12 mouse cellular contexts compared by ENCODE assay signal in genomic region chr10:80020603-80021319, GRCm38 (mm10). TPM values are rescaled to one million over a fixed set of nuclear protein-coding genes. Genes with fewer than 3 reads are reported as not detected.
A peak's percentile ranks its signal among the peaks of the same experiment; 100 is the strongest.
DNase-seq lines count a peak whose midpoint lies in the region; ATAC-seq and TF ChIP-seq lines count a peak whose summit lies in the region.
"Had no signal": no experiment of that assay in that cellular context is flagged by ENCODE, and none has a peak within 500 bp of the region (broad histone marks: within the 10 kb centered on the region; RNA-seq: fewer than 3 reads in every experiment).

No protein-coding gene starts in this region.

- peak; percentile 40 for TF ChIP-seq CTCF in lung, postnatal 0 days (IDR thresholded peaks at IDR 0.05)

- peak overlapping the region; percentile 64 for H3K4me2 ChIP-seq in heart, embryonic 13.5 days
- no peak overlapping the region for H3K4me2 ChIP-seq in lung, postnatal 0 days (replicated peaks; ENCODE audit: low read depth, low read length)
- H3K4me2 ChIP-seq in embryonic facial prominence, embryonic 12.5 days (replicated peaks): peak overlapping the region; percentile 28; the same call in 1 of the 2 replicates
- H3K4me2 ChIP-seq in liver, embryonic 12.5 days: peak overlapping the region; percentile 73; the same call in 1 of the 2 replicates
- H3K4me2 ChIP-seq: hindbrain, embryonic 13.5 days had no signal

- peaks cover 34% of the 10 kb centered on the region for H3K4me1 ChIP-seq in heart, embryonic 13.5 days
- peaks cover 16% of the 10 kb centered on the region for H3K4me1 ChIP-seq in lung, postnatal 0 days (ENCODE audit: insufficient read depth, low read depth, low read length)
- peaks cover 19% of the 10 kb centered on the region for H3K4me1 ChIP-seq in embryonic facial prominence, embryonic 12.5 days
- peaks cover 74% of the 10 kb centered on the region for H3K4me1 ChIP-seq in liver, embryonic 12.5 days

- no peak for ATAC-seq in heart, embryonic 13.5 days (ENCODE audit: extremely low read depth, insufficient number of reproducible peaks, low FRiP score, low TSS enrichment)
- ATAC-seq in lung, postnatal 0 days: no peak
- no peak for ATAC-seq in embryonic facial prominence, embryonic 12.5 days (ENCODE audit: insufficient number of reproducible peaks, insufficient read depth, low FRiP score, low TSS enrichment)
- no peak for ATAC-seq in liver, embryonic 12.5 days

- no peak for TF ChIP-seq EP300 in lung, postnatal 0 days (IDR thresholded peaks at IDR 0.05)

- peaks cover 10% of the 10 kb centered on the region for H3K36me3 ChIP-seq in heart, embryonic 13.5 days
- no peaks in the 10 kb centered on the region for H3K36me3 ChIP-seq in lung, postnatal 0 days (ENCODE audit: insufficient read depth, low read length)
- no peaks in the 10 kb centered on the region for H3K36me3 ChIP-seq in embryonic facial prominence, embryonic 12.5 days
- H3K36me3 ChIP-seq in liver, embryonic 12.5 days: peaks cover 59% of the 10 kb centered on the region
- H3K36me3 ChIP-seq: hindbrain, embryonic 13.5 days had no signal

- 80% methylated on average over 18 of the region's 18 CpGs for WGBS in heart, embryonic 13.5 days
- WGBS in lung, postnatal 0 days: 69% methylated on average over 18 of the region's 18 CpGs
- 84% methylated on average over 18 of the region's 18 CpGs for WGBS in embryonic facial prominence, embryonic 12.5 days
- 80% methylated on average over 18 of the region's 18 CpGs for WGBS in liver, embryonic 12.5 days (ENCODE audit: insufficient replicate concordance)

- H3K27me3 ChIP-seq in heart, embryonic 13.5 days (replicated peaks): peaks cover 14% of the 10 kb centered on the region; the same call in 1 of the 2 replicates
- no peaks in the 10 kb centered on the region for H3K27me3 ChIP-seq in lung, postnatal 0 days (replicated peaks; ENCODE audit: insufficient read depth, low read length)
- peaks cover 23% of the 10 kb centered on the region for H3K27me3 ChIP-seq in embryonic facial prominence, embryonic 12.5 days
- H3K27me3 ChIP-seq in liver, embryonic 12.5 days (replicated peaks): no peaks in the 10 kb centered on the region
- H3K27me3 ChIP-seq: liver, embryonic 13.5 days had no signal

- no peaks in the 10 kb centered on the region for H3K9me3 ChIP-seq in heart, embryonic 13.5 days
- H3K9me3 ChIP-seq in lung, postnatal 0 days (ENCODE audit: low read length): no peaks in the 10 kb centered on the region
- H3K9me3 ChIP-seq in embryonic facial prominence, embryonic 12.5 days: no peaks in the 10 kb centered on the region
- no peaks in the 10 kb centered on the region for H3K9me3 ChIP-seq in liver, embryonic 12.5 days (replicated peaks)
- H3K9me3 ChIP-seq: hindbrain, embryonic 13.5 days; liver, embryonic 13.5 days had no signal

- H3K9ac ChIP-seq in heart, embryonic 13.5 days: peak overlapping the region; percentile 76; the same call in 1 of the 2 replicates
- H3K9ac ChIP-seq in lung, postnatal 0 days (replicated peaks; ENCODE audit: low read depth): no peak overlapping the region
- no peak overlapping the region for H3K9ac ChIP-seq in embryonic facial prominence, embryonic 12.5 days
- no peak overlapping the region for H3K9ac ChIP-seq in liver, embryonic 12.5 days

- no peak for DNase-seq in heart, adult 8-10 months (ENCODE audit: low spot score)
- DNase-seq in lung, postnatal 0 days (ENCODE audit: low spot score): no peak
- DNase-seq in lung, postnatal 36 days: no peak
- DNase-seq in frontal cortex, postnatal 36 days (ENCODE audit: low spot score in 2 of 2): no peak
- DNase-seq in adrenal gland, postnatal 10 days: no peak
- DNase-seq: cerebellum, adult 9-10 months; liver, embryonic 13.5 days; spleen, adult 18-20 months had no signal

- peak overlapping the region; percentile 44 for H3K4me3 ChIP-seq in heart, embryonic 13.5 days
- H3K4me3 ChIP-seq in lung, postnatal 0 days (ENCODE audit: low read depth, low read length): no peak overlapping the region
- 0 out of 2 replicates have a peak overlapping the region, but pooled peaks have one; percentile 8 for H3K4me3 ChIP-seq in embryonic facial prominence, embryonic 12.5 days
- no peak overlapping the region for H3K4me3 ChIP-seq in liver, embryonic 12.5 days
- H3K4me3 ChIP-seq: liver, embryonic 13.5 days had no signal

- no peak overlapping the region for H3K27ac ChIP-seq in heart, embryonic 13.5 days (replicated peaks)
- no peak overlapping the region for H3K27ac ChIP-seq in lung, postnatal 0 days (ENCODE audit: low read length)
- no peak overlapping the region for H3K27ac ChIP-seq in embryonic facial prominence, embryonic 12.5 days
- no peak overlapping the region for H3K27ac ChIP-seq in liver, embryonic 12.5 days
- H3K27ac ChIP-seq: hindbrain, embryonic 13.5 days; liver, embryonic 13.5 days had no signal

RNA-seq across cellular contexts. Expression of gene Arhgap45, which starts 4.3 kb away (rescaled TPM):
- polyA plus RNA-seq in heart, embryonic 13.5 days (2015; fragmentation: Nextera tagmentation; extraction: Ambion mirVana): 5.5 and 6.5 TPM in 2 replicates
- total RNA-seq in heart, adult 8-10 months (2022): 1 to 10 TPM; 2.9 to 5.1 (median 3.4) TPM
- 20.1 and 22.2 TPM in 2 replicates for polyA plus RNA-seq in lung, postnatal 0 days (2015; fragmentation: Nextera tagmentation; extraction: Ambion mirVana)
- 7.1 and 8.1 TPM in 2 replicates for polyA plus RNA-seq in embryonic facial prominence, embryonic 12.5 days (2016; fragmentation: Nextera tagmentation; extraction: Ambion mirVana)
- polyA plus RNA-seq in liver, embryonic 12.5 days (2016; fragmentation: Nextera tagmentation; extraction: Ambion mirVana): 22.3 and 22.8 TPM in 2 replicates
- 10 to 100 TPM; 11.9 to 12.7 TPM for total RNA-seq in adrenal gland, postnatal 10 days (2021)

RNA-seq across cellular contexts. Expression of gene Polr2e, which starts 18.8 kb away (rescaled TPM):
- 149 and 154 TPM in 2 replicates for polyA plus RNA-seq in heart, embryonic 13.5 days (2015; fragmentation: Nextera tagmentation; extraction: Ambion mirVana)
- 100 to 1,000 TPM in 2 of 4 experiments, 10 to 100 TPM in 2; 91.7 to 106 (median 100) TPM for total RNA-seq in heart, adult 8-10 months (2022)
- 178 and 202 TPM in 2 replicates for polyA plus RNA-seq in lung, postnatal 0 days (2015; fragmentation: Nextera tagmentation; extraction: Ambion mirVana)
- 227 and 245 TPM in 2 replicates for polyA plus RNA-seq in embryonic facial prominence, embryonic 12.5 days (2016; fragmentation: Nextera tagmentation; extraction: Ambion mirVana)
- polyA plus RNA-seq in liver, embryonic 12.5 days (2016; fragmentation: Nextera tagmentation; extraction: Ambion mirVana): 142 and 147 TPM in 2 replicates
- total RNA-seq in adrenal gland, postnatal 10 days (2021): 100 to 1,000 TPM in 1 of 2 experiments, 10 to 100 TPM in 1; 96.5 to 102 TPM

RNA-seq across cellular contexts. Expression of gene Abca7, which starts 24.5 kb away (rescaled TPM):
- 2.2 and 2.6 TPM in 2 replicates for polyA plus RNA-seq in heart, embryonic 13.5 days (2015; fragmentation: Nextera tagmentation; extraction: Ambion mirVana)
- 1 to 10 TPM; 7.5 to 8.5 (median 8.0) TPM for total RNA-seq in heart, adult 8-10 months (2022)
- polyA plus RNA-seq in lung, postnatal 0 days (2015; fragmentation: Nextera tagmentation; extraction: Ambion mirVana): 5.5 and 6.5 TPM in 2 replicates
- 2.6 and 3.9 TPM in 2 replicates for polyA plus RNA-seq in embryonic facial prominence, embryonic 12.5 days (2016; fragmentation: Nextera tagmentation; extraction: Ambion mirVana)
- 10.5 and 12.1 TPM in 2 replicates for polyA plus RNA-seq in liver, embryonic 12.5 days (2016; fragmentation: Nextera tagmentation; extraction: Ambion mirVana)
- 10 to 100 TPM; 16.0 to 19.8 TPM for total RNA-seq in adrenal gland, postnatal 10 days (2021)

RNA-seq across cellular contexts. Expression of gene Gpx4, which starts 26.2 kb away (rescaled TPM):
- polyA plus RNA-seq in heart, embryonic 13.5 days (2015; fragmentation: Nextera tagmentation; extraction: Ambion mirVana): 691 and 741 TPM in 2 replicates
- total RNA-seq in heart, adult 8-10 months (2022): 1,000 to 10,000 TPM; 1,048 to 1,125 (median 1,067) TPM
- polyA plus RNA-seq in lung, postnatal 0 days (2015; fragmentation: Nextera tagmentation; extraction: Ambion mirVana): 1,058 and 1,082 TPM in 2 replicates
- polyA plus RNA-seq in embryonic facial prominence, embryonic 12.5 days (2016; fragmentation: Nextera tagmentation; extraction: Ambion mirVana): 475 and 505 TPM in 2 replicates
- polyA plus RNA-seq in liver, embryonic 12.5 days (2016; fragmentation: Nextera tagmentation; extraction: Ambion mirVana): 682 and 685 TPM in 2 replicates
- total RNA-seq in adrenal gland, postnatal 10 days (2021): 1,000 to 10,000 TPM; 1,132 to 1,146 TPM

RNA-seq across cellular contexts. Expression of gene Cnn2, which starts 32.4 kb away (rescaled TPM):
- 264 and 271 TPM in 2 replicates for polyA plus RNA-seq in heart, embryonic 13.5 days (2015; fragmentation: Nextera tagmentation; extraction: Ambion mirVana)
- total RNA-seq in heart, adult 8-10 months (2022): 10 to 100 TPM; 27.1 to 35.7 (median 33.3) TPM
- polyA plus RNA-seq in lung, postnatal 0 days (2015; fragmentation: Nextera tagmentation; extraction: Ambion mirVana): 483 and 567 TPM in 2 replicates
- 311 and 313 TPM in 2 replicates for polyA plus RNA-seq in embryonic facial prominence, embryonic 12.5 days (2016; fragmentation: Nextera tagmentation; extraction: Ambion mirVana)
- polyA plus RNA-seq in liver, embryonic 12.5 days (2016; fragmentation: Nextera tagmentation; extraction: Ambion mirVana): 68.2 and 75.4 TPM in 2 replicates
- 10 to 100 TPM; 46.8 to 57.8 TPM for total RNA-seq in adrenal gland, postnatal 10 days (2021)

Comparison
In these comparisons a context has a peak if more than half of its experiments do, and no peak if none do; other contexts are left out.
1. H3K4me3 ChIP-seq: peak in heart, embryonic 13.5 days (single experiment) and embryonic facial prominence, embryonic 12.5 days (single experiment); none in lung, postnatal 0 days (single experiment) and liver, embryonic 12.5 days (single experiment).